Mouse (Mus musculus): ENCODE data around the gene Patz1.

DNA sequence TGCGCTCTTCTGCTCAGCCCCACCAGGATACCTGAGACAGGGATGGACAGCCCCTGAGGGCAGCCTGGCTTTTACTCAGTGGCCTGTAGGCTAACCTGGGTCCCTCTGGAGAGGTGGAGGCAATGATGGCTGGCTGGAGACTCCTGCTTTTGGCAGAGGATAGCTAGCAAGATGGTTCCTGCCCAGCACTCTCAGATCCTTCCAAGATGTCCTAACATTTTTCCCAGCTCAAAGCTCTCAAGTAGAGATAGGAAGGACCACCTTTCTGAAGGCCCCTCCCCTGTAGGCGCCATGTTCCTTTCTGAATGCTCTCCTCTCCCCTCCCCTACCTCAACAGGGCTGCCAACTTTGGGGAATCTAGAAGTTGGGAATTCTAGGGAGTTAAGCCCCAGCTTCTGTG, 6.0 kb downstream of the Patz1 start:
- TF ChIP-seq TBP (conservative IDR thresholded peaks at IDR 0.05; ENCODE audit: low read depth, low read length), result no peak
- TF ChIP-seq CTCF (conservative IDR thresholded peaks at IDR 0.05 in 1 of 2, IDR thresholded peaks at IDR 0.05 in 1 of 2; ENCODE audit: low read depth in 2 of 2, low read length in 2 of 2), result no peak
- TF ChIP-seq EP300 (IDR thresholded peaks at IDR 0.05; ENCODE audit: low read length), result no peak
- TF ChIP-seq POLR2A (IDR thresholded peaks at IDR 0.05; ENCODE audit: low read depth, low read length), result no peak
- TF ChIP-seq GABPA (IDR thresholded peaks at IDR 0.05; ENCODE audit: insufficient replicate concordance, low read depth, low read length), result no peak
- TF ChIP-seq MAX (IDR thresholded peaks at IDR 0.05; ENCODE audit: low read length), result no peak
- no peak for TF ChIP-seq ZNF384 (IDR thresholded peaks at IDR 0.05; ENCODE audit: low read depth, low read length)
- no peak for TF ChIP-seq HCFC1 (IDR thresholded peaks at IDR 0.05; ENCODE audit: low read depth, low read length)
- TF ChIP-seq CHD2 (IDR thresholded peaks at IDR 0.05; ENCODE audit: low read length), result no peak
- no peak for TF ChIP-seq UBTF (IDR thresholded peaks at IDR 0.05; ENCODE audit: low read depth, low read length)
- TF ChIP-seq ELF1 (IDR thresholded peaks at IDR 0.05; ENCODE audit: low read depth, low read length), result no peak

Measured in CH12.LX (cell line).